Mouse (Mus musculus): ENCODE data around the gene Chst15.

- TF ChIP-seq CTCF (IDR thresholded peaks at IDR 0.05; ENCODE audit: extremely low read depth, insufficient read length, insufficient replicate concordance, low read depth, low read length) (no peak), POLR2A (IDR thresholded peaks at IDR 0.05; ENCODE audit: low read depth, low read length) (no peak)
Measured at GRCm38 (mm10) chr7:132278658-132279057, 38.4 kb downstream of the Chst15 start.

All from small intestine, adult 2 months (tissue).